Mouse (Mus musculus): ENCODE data around the gene Acsbg2.
A peak's percentile ranks its signal among the peaks of the same experiment; 100 is the strongest.

Gene Acsbg2

DNA sequence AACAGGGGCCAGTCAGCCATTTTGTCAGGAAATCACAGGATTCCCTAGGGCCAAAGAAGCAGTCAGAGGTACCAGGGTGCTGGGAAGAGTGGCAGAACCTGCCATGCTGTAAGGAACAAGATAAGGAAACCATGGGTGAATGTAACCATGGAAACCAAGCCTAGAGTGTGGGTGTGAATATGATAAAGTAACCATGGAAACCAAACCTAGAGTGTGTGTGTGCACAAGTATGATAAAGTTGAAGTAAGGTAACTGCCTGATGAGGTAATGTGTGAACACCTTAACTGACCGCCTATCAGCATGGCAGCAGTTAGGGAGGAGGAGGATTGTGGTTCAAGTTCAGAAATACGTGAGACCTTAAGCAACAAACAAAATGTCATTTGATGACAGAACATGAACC, 47.5 kb downstream of the Acsbg2 start:
- peak; percentile 71 for DNase-seq (ENCODE audit: low read depth, low spot score)

GRCm38 (mm10) chr17:56823352-56823751, 50.9 kb downstream of the Acsbg2 start:
- no peak for DNase-seq (ENCODE audit: low read depth, low spot score)

- DNase-seq (ENCODE audit: low read depth, low spot score) = no peak
These were observed 51.9 kb downstream of the Acsbg2 start for GRCm38 (mm10) chr17:56822380-56822779.

GRCm38 (mm10) chr17:56819694-56820111, 54.5 kb downstream of the Acsbg2 start:
- DNase-seq (ENCODE audit: low read depth, low spot score) = peak; percentile 69

GRCm38 (mm10) chr17:56819032-56819545, 55.2 kb downstream of the Acsbg2 start:
- DNase-seq (ENCODE audit: low read depth, low spot score) = no peak

DNA sequence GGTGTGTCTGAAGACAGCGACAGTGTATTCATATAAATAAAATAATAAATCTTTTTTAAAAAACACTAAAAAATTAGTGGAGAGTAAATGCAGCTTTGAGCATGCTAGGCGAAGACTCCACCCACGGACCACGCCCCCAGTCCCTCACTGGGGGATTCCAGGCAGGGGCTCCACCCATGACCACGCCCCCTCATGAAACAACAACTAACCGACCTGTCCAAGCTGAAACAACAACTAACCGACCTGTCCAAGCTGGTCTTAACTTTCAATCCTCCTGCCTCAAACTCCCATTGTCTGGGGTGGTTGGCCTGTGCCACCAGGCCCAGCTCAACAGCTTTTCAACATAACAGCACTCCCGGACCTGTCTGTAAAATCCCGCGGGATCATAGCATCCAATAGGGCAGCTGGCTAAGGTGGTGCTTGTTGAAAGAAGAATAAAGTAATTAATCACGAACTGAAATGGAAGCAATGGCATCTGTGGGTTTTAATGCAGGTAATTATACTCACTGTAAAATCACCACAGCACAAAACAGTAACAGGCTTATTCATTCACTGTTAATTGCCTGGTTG, 56.1 kb downstream of the Acsbg2 start:
- no peak for DNase-seq (ENCODE audit: low read depth, low spot score)

GRCm38 (mm10) chr17:56815057-56815345, 59.2 kb downstream of the Acsbg2 start:
- DNase-seq (ENCODE audit: low read depth, low spot score) = no peak

GRCm38 (mm10) chr17:56814316-56815056, 59.8 kb downstream of the Acsbg2 start:
- DNase-seq (ENCODE audit: low read depth, low spot score) = peak; percentile 56

GRCm38 (mm10) chr17:56810245-56810644, 64.0 kb downstream of the Acsbg2 start:
- no peak for DNase-seq (ENCODE audit: low read depth, low spot score)

DNA sequence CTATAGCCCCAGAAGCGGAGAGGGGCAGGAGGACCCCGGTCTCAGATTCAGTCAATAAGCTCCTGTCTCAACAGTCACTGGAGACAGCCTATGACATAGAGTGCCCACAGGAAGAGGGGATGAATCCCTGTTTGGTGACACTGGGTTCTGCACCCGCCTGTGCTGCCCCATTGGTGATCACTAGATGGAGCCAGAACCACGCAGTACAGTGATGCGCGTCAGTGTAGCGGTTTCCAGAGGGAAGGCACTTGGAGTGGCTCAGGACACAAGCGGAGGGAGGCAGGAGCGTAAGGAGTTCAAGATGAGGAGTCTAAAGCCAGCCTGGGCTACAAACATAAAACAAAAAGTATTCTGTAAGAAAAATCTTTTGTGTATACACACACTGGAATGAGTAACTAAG, 65.7 kb downstream of the Acsbg2 start:
- peak; percentile 56 for DNase-seq (ENCODE audit: low read depth, low spot score)

- no peak for DNase-seq (ENCODE audit: low read depth, low spot score)
These were observed 68.5 kb downstream of the Acsbg2 start for GRCm38 (mm10) chr17:56805784-56806183.

DNA sequence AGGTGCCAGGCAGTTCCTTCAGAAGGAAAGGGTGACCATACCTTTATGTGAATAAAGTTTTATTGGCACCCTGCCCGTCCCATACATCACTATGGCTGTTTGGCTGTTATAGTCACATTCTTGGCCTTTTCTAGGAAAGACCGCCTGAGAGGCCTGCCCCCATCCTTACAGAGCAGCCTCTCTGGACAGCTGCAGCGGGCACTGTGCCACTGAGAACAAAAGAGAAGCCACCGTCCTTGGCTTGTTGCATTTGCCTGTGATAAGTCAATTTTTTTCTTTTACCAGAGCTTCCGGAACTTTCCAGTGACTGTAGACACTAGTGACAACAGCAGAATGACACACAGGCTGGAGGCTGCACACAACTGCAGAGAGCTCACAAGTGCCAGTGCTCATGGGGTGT, 69.3 kb downstream of the Acsbg2 start:
- DNase-seq (ENCODE audit: low read depth, low spot score) = no peak

DNA sequence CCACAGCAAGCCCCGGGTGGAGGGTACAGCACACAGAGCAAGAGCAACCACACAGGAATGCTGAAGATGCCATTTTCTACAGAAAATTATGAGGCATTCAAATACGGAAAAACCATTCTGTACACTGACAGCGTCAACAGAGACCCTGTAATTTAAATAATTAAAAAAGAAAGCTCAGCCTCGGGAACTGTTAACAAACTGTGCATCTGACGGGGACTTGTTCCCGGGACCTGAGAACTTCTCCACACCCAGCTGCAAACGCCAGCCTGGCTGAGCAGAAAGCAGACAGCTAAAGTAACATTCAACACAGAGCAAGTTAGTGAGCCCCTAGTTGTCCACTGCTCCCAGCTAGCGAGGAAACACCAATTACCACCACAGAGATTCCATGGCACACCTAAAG, 72.2 kb downstream of the Acsbg2 start:
- DNase-seq (ENCODE audit: low read depth, low spot score) = no peak

GRCm38 (mm10) chr17:56799276-56799675, 75.0 kb downstream of the Acsbg2 start:
- no peak for DNase-seq (ENCODE audit: low read depth, low spot score)

- no peak for DNase-seq (ENCODE audit: low read depth, low spot score)
These were observed 80.5 kb downstream of the Acsbg2 start for GRCm38 (mm10) chr17:56793614-56794319.
